Mouse (Mus musculus): Measurements from ENCODE around the gene Zyx.
A peak's percentile ranks its signal among the peaks of the same experiment; 100 is the strongest.

Zyx gene

DNA sequence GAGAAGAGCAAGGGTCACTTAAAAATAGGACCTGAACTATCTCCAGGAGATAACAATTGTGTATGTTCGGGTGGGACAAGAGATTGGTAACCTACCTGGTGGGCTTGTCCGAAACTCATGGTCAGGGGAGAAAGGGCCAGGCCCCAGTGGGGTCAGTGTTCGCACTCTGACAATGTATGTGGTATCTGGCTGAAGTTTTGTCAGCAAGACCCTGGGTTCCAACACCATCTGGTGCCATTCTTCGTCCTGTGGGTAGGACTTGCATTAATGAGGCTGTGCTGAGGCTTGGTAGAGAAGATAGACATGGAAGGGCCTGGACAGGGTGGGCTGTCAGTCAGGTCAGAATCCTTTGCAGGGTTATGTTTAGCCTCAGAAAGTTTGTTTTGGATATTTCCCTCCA, 14.6 kb downstream of the Zyx start:
- no peak for DNase-seq (ENCODE audit: extremely low read depth, low read depth, low spot score)

DNA sequence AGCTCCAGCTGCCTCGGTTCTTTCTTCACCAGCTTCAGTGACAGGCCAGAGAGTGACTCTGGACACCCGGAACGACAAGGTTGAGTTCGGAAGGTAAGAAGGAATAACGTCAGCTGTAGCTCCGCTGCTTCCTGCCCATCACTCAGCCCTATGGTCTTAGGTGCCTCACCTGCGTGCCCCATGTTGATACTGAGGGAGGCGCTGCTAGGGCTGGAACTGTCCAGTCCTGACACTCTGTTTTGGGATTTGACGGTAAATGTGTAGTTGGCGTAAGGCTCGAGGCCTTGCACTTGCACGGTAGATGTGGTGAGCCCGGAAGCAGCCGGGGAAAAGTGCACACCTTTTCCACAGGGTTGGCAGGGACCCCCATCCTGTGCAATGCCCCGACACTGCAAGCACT, 15.2 kb downstream of the Zyx start:
- DNase-seq (ENCODE audit: extremely low read depth, low read depth, low spot score): no peak

DNA sequence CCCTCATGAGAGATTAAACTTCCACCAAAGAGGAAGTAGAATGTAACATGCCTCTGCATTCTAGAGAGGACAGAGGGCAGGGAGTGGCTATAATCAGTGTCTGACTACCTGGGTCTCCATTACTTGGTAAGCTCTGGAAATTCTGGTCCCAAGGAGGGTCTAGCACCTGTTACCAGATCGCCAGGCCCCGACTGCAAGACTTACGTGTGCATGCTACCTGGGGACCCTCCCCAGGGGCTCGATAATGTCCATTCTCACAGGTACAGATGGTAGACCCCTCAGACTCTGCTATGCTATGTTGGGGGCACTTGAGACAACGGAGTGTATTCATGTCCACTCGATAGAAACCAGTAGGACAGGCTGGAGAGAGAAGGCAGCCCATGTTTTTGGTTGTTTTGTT, 15.8 kb downstream of the Zyx start:
- no peak for DNase-seq (ENCODE audit: extremely low read depth, low read depth, low spot score)

DNA sequence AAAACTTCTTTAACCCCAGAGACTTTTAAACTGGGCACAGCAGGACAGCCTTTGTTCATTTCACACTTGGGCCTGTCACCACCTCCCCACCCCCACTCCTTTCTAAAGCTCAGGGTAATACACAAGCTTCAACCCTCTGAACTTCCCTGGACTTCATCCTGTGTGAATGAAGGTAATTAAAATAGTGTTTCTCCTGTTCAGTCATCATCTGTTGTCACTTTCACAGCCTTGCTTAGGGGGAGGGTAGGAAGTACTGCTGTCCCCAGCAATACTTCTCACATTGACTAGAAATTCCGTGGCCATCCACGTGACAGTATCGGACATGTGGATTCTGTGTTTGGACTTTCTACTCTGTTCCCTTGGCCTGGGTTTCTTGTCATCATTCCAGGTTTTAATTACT, 20.4 kb downstream of the Zyx start:
- DNase-seq (ENCODE audit: extremely low read depth, low read depth, low spot score): no peak

DNA sequence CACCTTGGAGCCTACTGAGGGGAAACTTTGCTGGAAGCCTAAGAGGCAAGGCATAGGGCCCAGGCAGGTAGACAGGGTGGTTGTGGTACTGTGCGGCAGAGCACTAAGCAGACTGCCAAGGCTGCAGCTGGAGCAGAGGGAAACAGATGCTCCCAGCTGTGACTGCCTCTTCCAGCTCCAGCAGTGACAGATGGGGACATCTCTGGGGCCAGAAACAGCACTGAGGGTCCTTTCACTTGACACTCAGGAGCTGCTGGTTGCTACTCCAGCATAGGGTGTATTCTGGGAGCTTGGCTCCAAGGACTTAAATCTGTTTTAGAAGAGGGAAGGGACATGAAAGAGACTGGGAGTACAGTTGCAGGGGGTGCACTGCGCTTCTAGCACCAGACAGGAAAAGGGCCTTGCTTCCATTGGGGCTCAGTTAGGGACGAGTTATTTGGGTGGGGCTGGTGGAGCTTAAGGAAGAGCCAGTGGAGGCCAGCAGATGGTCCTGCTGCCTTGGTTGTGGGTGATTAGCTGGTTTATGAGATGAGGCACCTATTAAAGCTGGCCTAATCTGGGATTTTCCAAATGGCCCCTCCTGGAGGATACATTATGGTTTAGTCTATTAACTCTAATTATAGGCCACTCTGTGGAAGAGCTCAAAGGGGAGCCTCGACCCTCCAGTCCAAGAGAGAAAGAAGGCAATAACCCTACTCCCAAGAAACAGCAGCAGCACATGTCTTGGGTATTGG, 21.4 kb downstream of the Zyx start:
- DNase-seq (ENCODE audit: extremely low read depth, low read depth, low spot score): no peak

DNA sequence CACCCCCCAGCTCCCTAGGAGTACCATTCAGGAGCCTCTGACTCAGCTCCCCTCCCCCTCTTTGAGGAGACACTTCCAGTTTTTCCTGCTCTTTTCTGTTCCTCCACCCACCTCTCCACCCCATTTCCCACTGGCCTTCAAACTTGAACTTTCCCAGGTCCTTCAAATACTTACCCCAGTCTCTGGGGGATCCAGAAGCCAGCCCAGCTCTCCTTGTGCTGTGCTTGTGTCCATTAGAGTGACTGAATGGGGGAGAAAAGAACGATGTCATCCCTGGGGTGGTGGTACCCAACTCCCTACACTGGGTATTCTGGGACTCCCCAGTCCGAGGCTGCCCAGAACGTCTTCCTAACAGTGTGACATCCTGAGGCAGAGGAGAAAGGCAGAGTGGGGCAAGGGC, 22.6 kb downstream of the Zyx start:
- no peak for DNase-seq (ENCODE audit: extremely low read depth, low read depth, low spot score)

DNA sequence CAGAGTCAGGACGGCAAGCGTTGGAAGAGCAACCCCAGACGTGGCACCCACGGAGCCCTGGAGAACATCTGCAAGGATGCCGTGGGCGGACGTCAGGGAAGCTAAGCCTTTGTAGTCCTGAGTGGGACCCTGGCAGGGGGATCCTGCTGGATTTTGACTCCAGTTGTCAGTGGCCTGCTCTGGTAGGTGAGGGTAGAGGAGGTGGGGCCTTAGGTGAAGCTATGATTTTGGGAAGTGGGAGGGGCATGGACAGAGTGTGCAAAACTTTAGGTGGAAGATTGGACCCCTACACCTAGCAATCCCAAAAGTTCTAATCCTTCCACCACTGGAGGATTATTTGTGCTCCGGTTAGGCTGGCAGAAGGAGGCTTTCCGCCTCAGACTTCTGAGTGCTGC, 23.0 kb downstream of the Zyx start:
- DNase-seq (ENCODE audit: extremely low read depth, low read depth, low spot score): no peak

DNA sequence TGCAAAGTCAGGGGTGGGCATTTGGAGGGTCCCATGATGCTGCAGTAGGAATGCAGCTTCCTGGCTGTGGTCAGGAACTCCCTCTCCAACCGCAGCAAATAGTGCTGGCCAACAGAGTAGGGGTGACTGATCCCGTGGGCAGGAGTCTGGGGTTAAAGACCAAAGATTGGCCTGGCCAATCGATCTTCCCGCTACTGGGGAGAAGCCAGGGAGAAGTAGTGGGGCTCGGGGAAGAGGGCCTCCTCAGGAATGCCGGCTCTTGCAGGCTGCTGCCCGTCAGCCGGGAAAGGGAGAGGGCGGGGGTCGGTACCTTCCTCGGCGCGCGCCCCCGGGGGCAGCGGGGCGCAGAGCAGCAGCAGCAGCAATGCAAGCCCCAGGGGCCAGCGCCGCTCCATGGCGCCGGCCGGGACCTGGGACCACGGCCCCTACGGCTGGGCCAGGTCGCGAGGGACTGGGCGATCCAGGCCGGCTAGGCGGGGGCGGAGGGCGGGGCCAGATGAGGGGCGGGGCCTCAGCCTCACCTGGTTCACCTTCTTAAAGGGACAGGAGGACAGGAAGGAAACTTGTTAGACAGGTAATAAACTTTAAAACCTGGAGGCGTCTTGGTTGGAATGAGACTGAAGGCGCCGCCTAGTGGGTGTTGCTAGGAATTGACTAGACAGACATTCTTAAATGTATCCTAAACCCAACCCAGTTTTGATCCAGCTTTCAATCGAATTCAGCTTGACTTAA, 23.6 kb downstream of the Zyx start, which contains the start of gene Epha1:
Epha1 (minus strand) TSS at position 453 of the 732 bp plus-strand sequence.
- peak; percentile 67 for DNase-seq (ENCODE audit: extremely low read depth, low read depth, low spot score)

DNA sequence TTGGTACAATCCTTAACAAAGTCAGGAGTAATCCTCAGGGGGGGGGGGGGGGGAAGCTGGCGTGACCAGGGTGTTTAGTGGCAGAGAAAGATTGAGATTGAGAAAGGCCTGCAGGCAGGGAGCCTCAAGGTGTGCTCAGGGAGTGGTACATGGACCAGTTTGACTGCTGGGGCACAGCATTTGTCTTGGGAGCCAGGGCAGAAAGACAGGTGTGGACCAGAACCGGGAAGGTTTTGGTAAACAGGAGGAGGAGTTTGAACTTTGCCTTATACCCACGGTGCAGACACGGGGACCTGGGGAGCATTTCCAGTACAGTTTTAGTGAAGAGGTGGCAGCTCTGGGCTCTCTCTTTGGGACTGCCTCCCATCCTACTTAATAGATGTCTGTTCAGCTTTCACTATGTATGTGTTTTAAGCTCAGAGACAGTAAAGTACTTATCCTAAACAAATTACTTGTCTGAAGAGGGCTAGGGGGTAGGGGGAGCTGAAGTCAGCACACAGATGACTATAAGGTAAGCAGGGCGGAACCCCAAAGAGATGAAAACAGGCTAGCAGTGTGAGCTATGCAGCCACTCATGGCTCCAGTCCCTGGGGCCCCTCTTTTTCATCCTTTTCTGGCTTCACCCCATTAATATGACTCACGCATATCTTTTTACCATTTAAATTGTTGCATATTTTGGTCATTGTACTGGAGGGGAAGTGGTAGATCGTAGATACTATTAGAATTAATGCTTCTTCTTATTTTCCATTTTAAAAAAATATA, 24.4 kb downstream of the Zyx start:
- no peak for DNase-seq (ENCODE audit: extremely low read depth, low read depth, low spot score)

DNA sequence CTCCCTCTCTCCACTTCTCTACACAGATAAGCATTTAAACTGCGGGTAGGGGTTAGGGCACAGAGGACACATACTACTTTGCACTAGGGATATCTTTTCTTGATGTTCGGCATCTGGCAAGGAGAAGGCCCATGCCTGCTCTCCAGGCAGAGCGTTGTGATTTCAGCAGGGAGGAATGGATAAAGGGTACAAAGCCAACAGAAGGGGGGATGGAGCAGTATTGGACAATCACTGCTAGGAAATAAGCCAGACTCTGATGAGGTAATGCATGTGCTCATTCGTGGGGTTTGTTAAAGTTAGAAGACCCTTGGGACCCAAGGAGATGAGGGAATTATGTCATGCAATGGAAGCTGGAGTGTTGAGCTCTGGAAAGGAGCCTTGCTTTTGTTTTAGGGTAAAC, 25.3 kb downstream of the Zyx start:
- DNase-seq (ENCODE audit: extremely low read depth, low read depth, low spot score): no peak

DNA sequence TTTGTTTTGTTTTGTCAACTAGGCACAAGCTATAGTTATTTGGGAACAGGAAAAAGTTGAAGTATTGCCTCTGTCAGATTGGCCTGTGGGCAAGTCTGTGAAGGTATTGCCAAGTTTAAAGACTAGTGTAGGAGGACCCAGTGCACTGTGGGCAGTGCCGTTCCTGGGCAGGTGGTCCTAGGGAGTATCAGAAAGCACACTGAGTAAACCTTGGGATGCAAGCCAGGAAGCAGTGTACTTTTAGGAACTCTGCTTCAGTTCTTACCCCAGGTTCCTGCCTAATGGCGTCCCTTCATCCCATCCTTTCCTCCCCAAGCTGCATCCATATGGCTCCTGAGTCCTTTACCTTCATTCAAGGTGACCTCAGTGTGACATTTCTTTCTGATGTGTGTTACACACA, 25.7 kb downstream of the Zyx start:
- DNase-seq (ENCODE audit: extremely low read depth, low read depth, low spot score): no peak

DNA sequence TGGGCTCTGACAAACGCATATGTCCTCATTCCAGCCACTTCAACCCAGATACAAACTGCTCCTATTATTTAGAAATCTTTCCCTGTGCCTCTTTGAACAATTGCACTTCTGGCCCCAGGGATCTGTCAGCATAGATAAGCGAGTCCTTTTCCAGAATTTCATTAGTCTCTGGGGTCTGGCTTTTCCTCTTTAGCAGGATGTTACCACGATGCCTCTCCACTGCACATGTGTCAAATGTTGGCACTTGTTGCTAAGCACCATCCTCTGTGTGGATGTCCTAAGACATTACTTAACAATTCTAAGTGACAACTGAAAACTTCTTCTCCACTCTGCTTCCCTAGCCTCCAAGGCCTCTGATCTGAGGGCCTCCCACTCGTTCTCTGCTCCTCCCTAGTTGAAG, 26.6 kb downstream of the Zyx start:
- DNase-seq (ENCODE audit: extremely low read depth, low read depth, low spot score): no peak

DNA sequence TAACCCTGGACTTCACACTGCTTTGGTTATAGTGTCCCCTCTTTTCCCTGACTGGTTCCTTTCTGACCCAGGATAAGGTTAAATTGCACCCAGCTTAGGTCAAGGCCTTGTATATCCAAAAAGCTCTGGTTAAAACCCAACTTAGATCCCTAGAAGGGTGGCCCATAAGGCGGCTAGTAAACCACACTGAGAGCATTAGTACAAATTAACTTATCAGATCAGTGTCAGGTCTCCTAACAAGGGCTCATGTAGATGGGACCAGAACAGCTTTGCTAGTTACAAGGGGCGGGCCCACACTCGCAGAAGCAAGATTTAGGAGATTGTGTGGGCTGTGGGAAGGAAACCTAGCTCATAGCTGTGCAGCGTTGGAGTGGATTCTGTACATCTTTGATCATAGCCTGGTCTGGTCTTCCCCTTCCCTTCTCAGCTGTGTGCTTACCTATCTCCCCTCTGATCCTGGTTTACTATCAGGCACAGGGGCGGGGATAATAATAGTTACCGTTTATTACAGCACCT, 27.1 kb downstream of the Zyx start:
- DNase-seq (ENCODE audit: extremely low read depth, low read depth, low spot score): no peak

DNA sequence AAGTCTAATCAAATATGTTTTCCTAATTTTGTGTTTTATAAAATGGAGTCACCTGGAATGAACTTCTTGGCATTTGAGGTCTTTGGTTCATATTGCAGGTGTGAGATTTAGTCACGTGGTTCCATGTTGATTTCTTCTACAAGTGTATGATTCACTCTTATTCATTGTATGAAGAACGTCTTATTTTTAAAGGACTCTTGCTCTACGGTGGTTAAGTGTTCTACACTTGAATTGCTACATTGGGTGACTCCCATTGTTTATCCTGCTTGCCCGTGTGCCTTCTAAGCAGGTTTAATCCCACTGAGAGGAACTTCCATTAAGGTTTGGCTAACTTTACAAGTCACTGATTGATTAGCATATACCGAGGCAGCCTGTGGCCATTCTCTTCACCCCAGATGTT, 27.9 kb downstream of the Zyx start:
- DNase-seq (ENCODE audit: extremely low read depth, low read depth, low spot score): no peak

DNA sequence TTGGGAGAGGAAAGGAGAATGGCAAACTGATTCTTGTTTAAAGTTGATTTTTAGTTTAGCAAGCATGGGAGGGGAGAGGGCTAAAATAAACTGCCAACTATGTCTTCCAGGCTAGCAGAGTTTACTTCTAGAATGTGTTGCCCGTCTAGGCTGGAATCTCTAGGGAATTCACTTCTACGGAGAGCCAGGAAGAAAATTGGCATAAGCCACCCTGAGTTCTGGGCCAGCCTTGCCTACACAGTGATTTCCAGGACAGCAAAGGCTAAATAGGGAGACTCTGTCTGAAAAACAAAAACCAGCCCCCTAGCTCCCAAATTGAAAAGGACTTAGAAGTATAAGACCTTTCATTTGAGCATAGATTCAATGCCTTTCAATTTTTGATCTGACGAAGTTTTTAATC, 30.1 kb downstream of the Zyx start:
- no peak for DNase-seq (ENCODE audit: extremely low read depth, low read depth, low spot score)

DNA sequence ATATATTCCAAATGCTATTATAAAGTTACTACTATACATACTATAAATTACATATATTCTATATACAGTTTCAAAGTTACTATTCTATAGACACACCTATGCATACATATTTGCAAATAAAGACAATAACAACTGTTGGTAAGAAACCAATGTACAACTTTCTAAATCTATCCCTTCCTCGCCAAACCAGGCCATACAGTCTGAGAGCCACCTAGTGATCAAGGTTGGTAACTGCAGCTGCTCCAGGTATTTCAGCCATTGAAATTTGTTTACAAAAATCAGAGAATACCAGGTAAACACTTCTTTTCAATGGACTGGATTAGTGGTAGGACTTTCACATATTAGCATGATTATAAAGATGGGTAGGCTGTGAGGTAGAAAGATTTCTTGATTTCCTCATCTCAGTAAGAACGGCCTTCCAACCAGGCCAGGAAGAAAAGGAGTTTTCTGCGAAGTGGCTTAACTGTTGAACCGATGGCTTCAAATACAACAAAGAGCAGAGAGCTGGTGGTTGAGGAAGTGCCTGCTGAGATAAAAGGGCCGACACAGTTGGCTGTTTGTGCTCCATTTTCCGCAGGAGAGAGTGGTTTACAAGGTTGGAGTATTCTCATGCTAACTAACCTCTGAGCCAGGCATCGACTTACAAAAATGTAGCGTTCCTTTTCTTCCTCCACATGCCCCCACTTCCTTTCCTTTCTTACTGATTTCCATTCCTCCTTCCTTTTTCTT, 31.1 kb downstream of the Zyx start:
- no peak for DNase-seq (ENCODE audit: extremely low read depth, low read depth, low spot score)

DNA sequence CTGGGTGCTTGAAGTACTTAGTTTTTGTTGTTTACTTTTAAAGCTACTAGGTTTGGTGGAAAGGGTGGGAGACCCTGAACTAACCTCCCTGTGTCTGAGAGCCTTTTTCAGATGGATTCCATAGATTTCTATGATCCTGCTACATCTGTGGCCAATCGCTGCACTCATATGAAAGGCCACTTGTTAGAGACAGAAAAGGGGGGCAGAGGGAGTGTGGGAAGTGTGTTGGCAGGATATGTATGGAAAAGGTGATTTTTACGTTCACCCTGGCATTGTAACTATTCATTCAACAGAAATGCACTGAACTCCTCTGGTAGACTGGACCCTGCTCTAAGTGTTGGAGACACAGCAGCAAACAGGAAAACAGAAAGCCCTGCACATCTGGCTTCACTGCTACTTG, 31.8 kb downstream of the Zyx start:
- no peak for DNase-seq (ENCODE audit: extremely low read depth, low read depth, low spot score)

DNA sequence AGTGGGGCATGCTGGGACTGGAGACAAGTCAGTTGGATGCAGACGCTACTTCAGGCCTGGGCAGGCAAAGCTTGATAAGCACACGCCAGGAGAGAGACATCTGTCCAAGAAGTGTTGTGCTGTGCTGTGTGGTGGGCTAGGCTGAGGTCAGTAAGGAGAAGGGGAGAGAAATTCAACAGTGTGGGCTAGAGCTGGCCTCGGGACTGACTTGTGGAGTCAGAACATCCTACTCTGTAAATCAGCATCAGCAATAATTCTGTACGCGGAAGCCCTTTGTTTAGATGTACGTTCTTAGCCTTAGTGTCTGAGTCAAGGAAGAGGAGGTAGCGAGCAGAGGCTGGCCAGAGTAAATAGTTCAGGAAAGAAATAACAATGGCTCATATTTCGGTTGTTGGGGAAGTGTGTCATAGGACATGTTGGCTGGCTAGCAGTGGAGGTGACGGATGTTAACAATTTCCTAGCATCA, 32.5 kb downstream of the Zyx start:
- peak; percentile 30 for DNase-seq (ENCODE audit: extremely low read depth, low read depth, low spot score)

DNA sequence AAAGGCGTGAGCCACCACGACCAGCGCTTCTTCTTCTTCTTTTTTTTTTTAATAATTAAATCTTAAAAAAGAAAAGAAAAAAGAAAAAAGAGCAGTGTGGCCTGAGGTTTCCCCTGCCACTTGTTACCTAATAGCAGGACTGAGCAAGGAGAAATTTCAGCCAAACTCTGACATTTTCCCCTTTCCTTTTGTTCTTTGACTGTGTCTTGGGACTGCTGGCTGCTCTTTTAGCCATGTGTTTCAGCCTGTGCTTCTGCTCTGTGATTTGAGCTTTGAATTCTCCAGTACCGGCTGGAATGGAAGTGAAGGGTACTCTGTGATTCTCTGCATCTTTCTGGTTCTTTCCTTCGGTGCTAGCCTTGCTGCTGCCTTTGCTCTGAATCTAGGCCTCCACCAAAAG, 33.9 kb downstream of the Zyx start:
- no peak for DNase-seq (ENCODE audit: extremely low read depth, low read depth, low spot score)

DNA sequence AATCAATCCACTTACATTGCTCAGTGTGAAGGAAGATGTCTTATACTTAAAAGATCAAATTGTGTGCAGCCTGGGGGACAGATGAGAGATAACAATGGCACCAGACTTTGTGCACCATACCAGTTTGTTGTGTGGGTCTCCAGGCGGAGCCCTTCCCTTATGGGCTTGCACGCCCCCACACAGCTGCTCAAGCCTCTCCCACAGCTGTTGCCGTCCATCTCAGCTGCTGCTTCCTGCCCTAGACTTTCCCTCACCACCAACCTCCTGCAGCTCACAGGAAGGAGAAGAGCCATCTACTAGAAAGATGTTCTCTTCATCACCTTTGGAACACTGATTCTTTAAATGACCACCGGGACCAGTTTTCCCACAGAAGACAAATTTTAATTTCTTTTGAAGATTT, 36.2 kb downstream of the Zyx start:
- DNase-seq (ENCODE audit: extremely low read depth, low read depth, low spot score): no peak

DNA sequence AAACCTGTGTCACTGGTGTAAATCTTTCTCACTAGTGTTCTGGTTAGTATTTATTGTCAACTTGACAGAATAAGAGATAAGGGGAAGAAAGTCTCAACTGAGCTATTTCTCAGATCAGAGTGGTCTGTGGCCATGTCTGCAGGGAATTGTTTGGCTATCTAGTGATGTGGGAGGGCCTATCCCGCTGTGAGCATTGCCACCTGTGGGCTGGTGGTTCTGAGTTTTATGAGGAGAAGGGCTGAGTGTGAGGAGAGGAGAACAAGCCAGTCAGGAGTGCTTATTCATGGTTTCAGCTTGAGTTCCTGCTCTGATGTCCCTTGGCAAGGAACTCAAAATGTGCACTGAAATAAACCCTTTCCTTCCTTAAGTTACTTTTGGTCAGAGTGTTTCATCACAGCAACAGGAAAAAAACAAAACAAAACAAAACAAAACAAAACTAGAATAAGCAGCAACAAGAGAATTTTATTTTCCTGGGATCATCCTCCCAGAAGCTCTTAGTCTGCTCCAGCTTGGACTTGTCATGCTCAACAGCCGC, 42.4 kb downstream of the Zyx start:
- no peak for DNase-seq (ENCODE audit: extremely low read depth, low read depth, low spot score)
